ENCODE assay signal across 16 mouse cellular contexts in genomic region chr6:147061630-147062029, GRCm38 (mm10). TPM values are rescaled to one million over a fixed set of nuclear protein-coding genes. Genes with fewer than 3 reads are reported as not detected.
A peak's percentile ranks its signal among the peaks of the same experiment; 100 is the strongest.
DNase-seq lines count a peak whose midpoint lies in the region; ATAC-seq lines count a peak whose summit lies in the region.
"Had no signal": no experiment of that assay in that cellular context is flagged by ENCODE, and none has a peak within 500 bp of the region (broad histone marks: within the 10 kb centered on the region; RNA-seq: fewer than 3 reads in every experiment).

No protein-coding gene starts in this region.

- no peaks in the 10 kb centered on the region for H3K27me3 ChIP-seq in forebrain, embryonic 11.5 days (ENCODE audit: control insufficient read depth, insufficient read depth, low read length)
- no peaks in the 10 kb centered on the region for H3K27me3 ChIP-seq in forebrain, embryonic 10.5 days (ENCODE audit: poor library complexity, severe bottlenecking)
- no peaks in the 10 kb centered on the region for H3K27me3 ChIP-seq in midbrain, embryonic 13.5 days
- H3K27me3 ChIP-seq: heart, embryonic 13.5 days had no signal

- peak; percentile 47 for DNase-seq in forebrain, embryonic 11.5 days (ENCODE audit: low spot score)
- no peak for DNase-seq in forebrain, embryonic 10.5 days (ENCODE audit: extremely low spot score, low spot score)
- peak; percentile 30 for DNase-seq in testis, postnatal 10 days (ENCODE audit: low spot score)
- no peak for DNase-seq in testis, postnatal 14 days (ENCODE audit: low spot score)
- DNase-seq in frontal cortex, postnatal 14 days (ENCODE audit: low spot score in 2 of 2), result no peak
- DNase-seq in thymus, adult 18-20 months, result no peak
- DNase-seq: adrenal gland, adult 8-10 months; cerebellum, adult 9-11 months; gastrocnemius, postnatal 25 days; kidney, postnatal 25 days; right cerebral cortex, postnatal 14 days had no signal

- no peak overlapping the region for H3K27ac ChIP-seq in forebrain, embryonic 11.5 days (ENCODE audit: low read depth, low read length)
- no peak overlapping the region for H3K27ac ChIP-seq in forebrain, embryonic 10.5 days
- H3K27ac ChIP-seq in midbrain, embryonic 13.5 days, result 0 out of 2 replicates have a peak overlapping the region, but pooled peaks have one; percentile 6
- H3K27ac ChIP-seq: heart, embryonic 13.5 days; liver, embryonic 14.5 days had no signal

- WGBS in forebrain, embryonic 11.5 days, result 89% methylated on average over 9 of the region's 9 CpGs
- 95% methylated on average over 9 of the region's 9 CpGs for WGBS in forebrain, embryonic 10.5 days
- WGBS in midbrain, embryonic 13.5 days, result 85% methylated on average over 9 of the region's 9 CpGs

- 0 out of 2 replicates have a peak, but pooled peaks have one; percentile 36 for ATAC-seq in forebrain, embryonic 11.5 days (replicated peaks; ENCODE audit: low FRiP score)
- ATAC-seq in midbrain, embryonic 13.5 days, result peak; percentile 76
- no peak for ATAC-seq in megakaryocyte progenitor cell, adult 5-6 weeks (replicated peaks; ENCODE audit: poor library complexity)
- ATAC-seq: inflammation-experienced regulatory T-cells, adult 6 months had no signal

- H3K9me3 ChIP-seq in forebrain, embryonic 11.5 days (ENCODE audit: control insufficient read depth, low read length), result no peaks in the 10 kb centered on the region
- H3K9me3 ChIP-seq in forebrain, embryonic 10.5 days, result no peaks in the 10 kb centered on the region
- H3K9me3 ChIP-seq in midbrain, embryonic 13.5 days, result no peaks in the 10 kb centered on the region
- H3K9me3 ChIP-seq: heart, embryonic 13.5 days had no signal

- no peak overlapping the region for H3K4me2 ChIP-seq in forebrain, embryonic 11.5 days (ENCODE audit: low read depth, low read length, severe bottlenecking)
- H3K4me2 ChIP-seq in midbrain, embryonic 13.5 days (replicated peaks), result no peak overlapping the region
- H3K4me2 ChIP-seq: heart, embryonic 13.5 days had no signal

- H3K9ac ChIP-seq in forebrain, embryonic 11.5 days (ENCODE audit: low read length), result no peak overlapping the region
- no peak overlapping the region for H3K9ac ChIP-seq in midbrain, embryonic 13.5 days (replicated peaks)
- H3K9ac ChIP-seq: heart, embryonic 13.5 days; liver, embryonic 14.5 days had no signal

- no peaks in the 10 kb centered on the region for H3K4me1 ChIP-seq in forebrain, embryonic 11.5 days (replicated peaks; ENCODE audit: control insufficient read depth, insufficient read depth, low read length)
- H3K4me1 ChIP-seq in forebrain, embryonic 10.5 days, result no peaks in the 10 kb centered on the region
- no peaks in the 10 kb centered on the region for H3K4me1 ChIP-seq in midbrain, embryonic 13.5 days (replicated peaks)
- H3K4me1 ChIP-seq: heart, embryonic 13.5 days had no signal

- H3K36me3 ChIP-seq in forebrain, embryonic 11.5 days (ENCODE audit: control insufficient read depth, insufficient read depth, low read length), result peaks cover 5% of the 10 kb centered on the region; the same call in 1 of the 2 replicates
- peaks cover 86% of the 10 kb centered on the region for H3K36me3 ChIP-seq in forebrain, embryonic 10.5 days (replicated peaks)
- peaks cover 60% of the 10 kb centered on the region for H3K36me3 ChIP-seq in midbrain, embryonic 13.5 days

- H3K4me3 ChIP-seq in forebrain, embryonic 11.5 days (ENCODE audit: low read depth, low read length), result no peak overlapping the region
- H3K4me3 ChIP-seq in forebrain, embryonic 10.5 days, result no peak overlapping the region
- no peak overlapping the region for H3K4me3 ChIP-seq in midbrain, embryonic 13.5 days (replicated peaks)
- H3K4me3 ChIP-seq: heart, embryonic 13.5 days had no signal

RNA-seq across cellular contexts. Expression of gene Mrps35, which starts 19.1 kb away (rescaled TPM):
- polyA plus RNA-seq in forebrain, embryonic 11.5 days (2014; fragmentation: Nextera tagmentation; extraction: Ambion mirVana), result 104 and 108 TPM in 2 replicates
- 122 and 134 TPM in 2 replicates for polyA plus RNA-seq in forebrain, embryonic 10.5 days (2016; fragmentation: Nextera tagmentation; extraction: Ambion mirVana)
- polyA plus RNA-seq in midbrain, embryonic 13.5 days (2015; fragmentation: Nextera tagmentation; extraction: Ambion mirVana), result 74.7 and 89.0 TPM in 2 replicates
- 101 and 103 TPM in 2 replicates for total RNA-seq in megakaryocyte progenitor cell, adult 5-6 weeks (2015)
- 87.8 and 94.0 TPM in 2 replicates for total RNA-seq in megakaryocyte progenitor cell, adult 5-6 weeks (2017)

RNA-seq across cellular contexts. Expression of gene Mansc4, which starts 25.2 kb away (rescaled TPM):
- polyA plus RNA-seq in forebrain, embryonic 11.5 days (2014; fragmentation: Nextera tagmentation; extraction: Ambion mirVana), result 0.72 and 1.1 TPM in 2 replicates
- 1.1 and 1.5 TPM in 2 replicates for polyA plus RNA-seq in forebrain, embryonic 10.5 days (2016; fragmentation: Nextera tagmentation; extraction: Ambion mirVana)
- polyA plus RNA-seq in midbrain, embryonic 13.5 days (2015; fragmentation: Nextera tagmentation; extraction: Ambion mirVana), result 0.52 and 0.53 TPM in 2 replicates
- not detected in 2 replicates for total RNA-seq in megakaryocyte progenitor cell, adult 5-6 weeks (2015)
- total RNA-seq in megakaryocyte progenitor cell, adult 5-6 weeks (2017), result not detected in 2 replicates
- total RNA-seq: gastrocnemius, postnatal 25 days had no signal
- polyA plus RNA-seq: liver, embryonic 14.5 days had no signal

RNA-seq across cellular contexts. Expression of gene Rep15, which starts 29.2 kb away (rescaled TPM):
- 1.3 and 1.5 TPM in 2 replicates for polyA plus RNA-seq in forebrain, embryonic 11.5 days (2014; fragmentation: Nextera tagmentation; extraction: Ambion mirVana)
- polyA plus RNA-seq in forebrain, embryonic 10.5 days (2016; fragmentation: Nextera tagmentation; extraction: Ambion mirVana), result 1.3 TPM in 2 replicates
- polyA plus RNA-seq in midbrain, embryonic 13.5 days (2015; fragmentation: Nextera tagmentation; extraction: Ambion mirVana), result 0.70 and 1.0 TPM in 2 replicates
- total RNA-seq in megakaryocyte progenitor cell, adult 5-6 weeks (2015), result 0.27 TPM in 1 of 2 replicates, not detected in the other
- total RNA-seq in megakaryocyte progenitor cell, adult 5-6 weeks (2017), result 0.41 TPM in 1 of 2 replicates, not detected in the other

RNA-seq across cellular contexts. Expression of gene Klhl42, which starts 29.5 kb away (rescaled TPM):
- 8.4 and 9.0 TPM in 2 replicates for polyA plus RNA-seq in forebrain, embryonic 11.5 days (2014; fragmentation: Nextera tagmentation; extraction: Ambion mirVana)
- 4.7 and 5.1 TPM in 2 replicates for polyA plus RNA-seq in forebrain, embryonic 10.5 days (2016; fragmentation: Nextera tagmentation; extraction: Ambion mirVana)
- polyA plus RNA-seq in midbrain, embryonic 13.5 days (2015; fragmentation: Nextera tagmentation; extraction: Ambion mirVana), result 5.2 and 5.8 TPM in 2 replicates
- total RNA-seq in megakaryocyte progenitor cell, adult 5-6 weeks (2015), result 8.0 and 9.7 TPM in 2 replicates
- 6.5 and 7.6 TPM in 2 replicates for total RNA-seq in megakaryocyte progenitor cell, adult 5-6 weeks (2017)

Comparison
In these comparisons a context has a peak if more than half of its experiments do, and no peak if none do; other contexts are left out.
1. DNase-seq: peak in forebrain, embryonic 11.5 days (single experiment) and testis, postnatal 10 days (single experiment); none in forebrain, embryonic 10.5 days (single experiment), testis, postnatal 14 days (single experiment), frontal cortex, postnatal 14 days (0 of 2) and thymus, adult 18-20 months (0 of 2).